Mouse (Mus musculus) gastrocnemius, postnatal 4 days (tissue): ENCODE measurements at regions not wholly inside any gene's neighbourhood (a gene's known extent, or its start where the extent isn't known, plus 50 kb on each side); places are given as distances from the start of the nearest gene placed in this dataset.
"Not testable (repeated sequence)": the region's sequence is repeated elsewhere in the genome, so short reads cannot be mapped to it uniquely, and the experiment has no call there.

ENCODE experiments used
- DNase-seq, 2 experiments: peaks; one replicate each; pipeline ENCODE4 v3.0.0; 2021 to 2022; ENCODE audit warnings: low spot score in 2 of 2, mixed read lengths in 2 of 2

GRCm38 (mm10) chr8:113466683-113467082 lies 168.7 kb upstream of the Mon1b start:
- no peak for DNase-seq

GRCm38 (mm10) chr8:113489436-113490107 lies 145.8 kb upstream of the Mon1b start:
- DNase-seq: no peak

- DNase-seq: no peak
These were observed 144.5 kb upstream of the Mon1b start for GRCm38 (mm10) chr8:113490891-113491290.

GRCm38 (mm10) chr8:113496896-113497295 lies 138.5 kb upstream of the Mon1b start:
- DNase-seq: no peak

DNA sequence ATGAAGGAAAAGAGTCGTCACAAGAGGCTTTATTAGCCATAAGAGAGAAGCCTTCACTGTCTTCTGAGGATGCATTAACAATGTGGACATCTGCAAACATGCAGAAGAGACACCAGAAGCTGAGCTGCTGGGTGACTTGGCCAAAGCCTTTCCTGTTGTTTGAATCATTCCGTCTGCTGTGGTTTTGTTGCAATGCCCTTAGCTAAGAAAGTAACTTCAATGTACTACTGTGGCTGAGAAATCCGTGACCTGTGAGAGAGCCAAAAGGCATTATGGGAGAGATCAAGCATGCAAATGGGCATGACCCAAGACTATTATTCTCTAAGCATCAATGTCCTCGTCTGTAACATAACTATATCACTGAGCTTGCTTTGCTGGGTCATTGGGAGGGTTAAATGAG lies 132.7 kb upstream of the Mon1b start:
- no peak for DNase-seq

- DNase-seq: no peak
These were observed 122.5 kb upstream of the Mon1b start for GRCm38 (mm10) chr8:113512856-113513255.

- DNase-seq: no peak
These were observed 121.3 kb upstream of the Mon1b start for GRCm38 (mm10) chr8:113513886-113514730.

GRCm38 (mm10) chr8:113514731-113515375 lies 120.5 kb upstream of the Mon1b start:
- not testable (repeated sequence) for DNase-seq

- DNase-seq: no peak
These were observed 119.2 kb upstream of the Mon1b start for GRCm38 (mm10) chr8:113516176-113516575.

GRCm38 (mm10) chr8:113517912-113518311 lies 117.5 kb upstream of the Mon1b start:
- no peak for DNase-seq

- no peak for DNase-seq
These were observed 111.8 kb upstream of the Mon1b start for GRCm38 (mm10) chr8:113523561-113523960.

GRCm38 (mm10) chr8:113531116-113531665 lies 104.2 kb upstream of the Mon1b start:
- no peak for DNase-seq

- DNase-seq: no peak
These were observed 102.5 kb upstream of the Mon1b start for GRCm38 (mm10) chr8:113532881-113533280.

GRCm38 (mm10) chr8:113541437-113541836 lies 94.0 kb upstream of the Mon1b start:
- DNase-seq: no peak

DNA sequence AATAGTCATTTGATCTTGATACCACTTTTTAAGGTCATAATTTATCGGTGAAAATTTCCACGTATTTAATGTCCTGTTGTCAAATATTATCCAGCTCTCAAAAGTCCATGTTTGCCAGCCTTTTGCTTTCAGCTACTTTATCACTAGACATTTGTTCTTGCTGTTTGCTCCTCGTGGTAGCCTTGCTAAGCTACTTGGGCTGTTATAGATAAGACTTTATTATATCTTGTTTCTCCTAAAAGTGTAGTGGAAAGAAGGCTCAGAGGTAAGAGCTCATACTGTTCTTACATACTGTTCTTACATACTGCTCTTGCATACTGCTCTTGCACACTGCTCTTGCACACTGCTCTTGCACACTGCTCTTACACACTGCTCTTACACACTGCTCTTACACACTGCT lies 93.3 kb upstream of the Mon1b start:
- DNase-seq: no peak

- no peak for DNase-seq
These were observed 92.7 kb upstream of the Mon1b start for GRCm38 (mm10) chr8:113542713-113543112.

- DNase-seq: no peak
These were observed 86.2 kb upstream of the Mon1b start for GRCm38 (mm10) chr8:113549200-113549599.

GRCm38 (mm10) chr8:113551454-113552273 lies 83.7 kb upstream of the Mon1b start:
- no peak for DNase-seq

DNA sequence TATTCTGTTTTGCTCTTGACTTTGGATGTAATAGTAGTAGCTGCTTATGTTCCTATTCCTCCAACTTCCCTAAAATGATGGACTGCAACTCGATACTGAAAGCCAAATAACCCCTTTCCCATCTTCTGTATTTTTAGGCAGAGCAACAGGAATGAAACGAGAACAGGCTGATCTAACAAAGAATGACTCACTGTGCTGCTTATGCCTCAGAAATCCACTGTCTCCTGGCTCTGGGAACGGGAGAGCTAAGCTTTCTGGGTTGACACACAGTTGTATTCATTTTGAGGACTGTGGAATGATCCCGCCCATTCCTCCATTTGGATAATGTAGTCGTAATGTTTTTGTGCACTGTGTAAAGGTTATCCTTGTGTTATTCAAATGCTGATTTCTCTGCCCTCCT lies 82.6 kb upstream of the Mon1b start:
- no peak for DNase-seq

DNA sequence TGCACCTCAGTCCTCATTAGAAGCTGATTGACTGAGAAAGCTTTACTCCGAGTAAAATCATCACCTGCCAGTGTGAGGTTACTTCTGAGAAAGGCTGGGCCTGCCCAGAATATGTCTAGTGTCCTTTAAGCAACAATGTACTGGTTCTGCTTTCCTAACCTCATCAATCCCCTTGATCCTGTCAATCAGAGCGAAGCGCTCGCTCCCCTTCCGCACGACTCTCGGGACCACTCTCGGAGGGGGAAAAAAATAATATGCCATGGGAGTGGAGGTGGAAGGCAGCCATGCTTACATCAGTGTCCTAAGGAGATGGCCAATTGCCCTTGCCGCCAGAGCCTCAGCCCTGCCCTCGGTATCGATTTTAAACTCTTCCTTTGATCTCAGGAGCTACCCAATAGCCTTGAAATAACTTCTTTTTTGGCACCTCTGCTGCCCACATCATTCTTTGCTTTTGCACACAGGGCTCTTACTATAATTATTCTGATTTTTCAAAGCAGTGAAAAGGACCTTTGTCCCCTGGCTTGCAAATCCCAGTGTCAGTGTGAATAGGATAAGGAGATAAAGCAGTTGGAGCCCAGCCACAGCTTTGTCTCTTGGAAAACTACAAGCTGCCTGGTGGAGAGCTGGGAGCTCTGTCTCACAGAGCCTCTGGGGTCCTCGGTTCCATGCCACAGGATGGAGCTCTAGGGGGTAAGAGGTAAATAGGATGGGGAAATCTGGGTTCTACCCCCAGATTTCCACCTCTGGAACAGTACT lies 80.5 kb upstream of the Mon1b start:
- no peak for DNase-seq
